Mouse (Mus musculus): ENCODE data around the gene Ndufv3.

- TF ChIP-seq POLR2A (IDR thresholded peaks at IDR 0.05; ENCODE audit: control insufficient read depth, low read depth, low read length) (no peak), CTCF (IDR thresholded peaks at IDR 0.05; ENCODE audit: control insufficient read depth, insufficient read depth, insufficient replicate concordance, low read depth, low read length) (no peak)
These were observed 37.4 kb downstream of the Ndufv3 start for GRCm38 (mm10) chr17:31557124-31557880.
